Mouse (Mus musculus): Measurements from ENCODE around the gene Hist1h2af. TPM values are rescaled to one million over a fixed set of nuclear protein-coding genes. Genes with fewer than 3 reads are reported as not detected.
"Not testable (repeated sequence)": the region's sequence is repeated elsewhere in the genome, so short reads cannot be mapped to it uniquely, and the experiment has no call there.

Hist1h2af gene
- polyA plus RNA-seq, 1 experiment from 2014 or later, result 16.3 TPM

- Histone ChIP-seq H3K9ac (replicated peaks) (peak overlapping the region; percentile 32; the same call in 1 of the 2 replicates), H3K9me3 (no peaks in the 10 kb centered on the region), H3K27me3 (no peaks in the 10 kb centered on the region), H3K27ac (peak overlapping the region; percentile 31; the same call in 1 of the 2 replicates), H3K4me2 (peak overlapping the region; percentile 57), H3K4me1 (replicated peaks) (peaks cover 12% of the 10 kb centered on the region; the same call in 1 of the 2 replicates), H3K36me3 (no peaks in the 10 kb centered on the region), H3K4me3 (replicated peaks) (peak overlapping the region; percentile 39)
- no peak for ATAC-seq (ENCODE audit: insufficient number of reproducible peaks, insufficient read depth, low FRiP score, low TSS enrichment, low read depth)
- WGBS, result under 1% methylated on average over 17 of the region's 17 CpGs
These were observed 7.4 kb upstream of the Hist1h2af start for GRCm38 (mm10) chr13:23526312-23526711.

- peaks cover 25% of the 10 kb centered on the region for H3K4me1 ChIP-seq (replicated peaks)
- H3K4me3 ChIP-seq (replicated peaks), result peak overlapping the region; percentile 12
- no peaks in the 10 kb centered on the region for H3K27me3 ChIP-seq
- H3K36me3 ChIP-seq, result no peaks in the 10 kb centered on the region
- peak overlapping the region; percentile 69 for H3K4me2 ChIP-seq
- H3K9me3 ChIP-seq, result no peaks in the 10 kb centered on the region
- ATAC-seq (ENCODE audit: insufficient number of reproducible peaks, insufficient read depth, low FRiP score, low TSS enrichment, low read depth), result no peak
- H3K27ac ChIP-seq, result 0 out of 2 replicates have a peak overlapping the region, but pooled peaks have one; percentile 7
- 69% methylated on average over 5 of the region's 5 CpGs for WGBS
- no peak overlapping the region for H3K9ac ChIP-seq (replicated peaks)
These were observed 4.7 kb upstream of the Hist1h2af start for GRCm38 (mm10) chr13:23529005-23529404.

- ATAC-seq (ENCODE audit: insufficient number of reproducible peaks, insufficient read depth, low FRiP score, low TSS enrichment, low read depth), result no peak
- peak overlapping the region; percentile 50 for H3K4me3 ChIP-seq (replicated peaks)
- no peaks in the 10 kb centered on the region for H3K9me3 ChIP-seq
- peaks cover 28% of the 10 kb centered on the region for H3K4me1 ChIP-seq (replicated peaks)
- H3K4me2 ChIP-seq, result peak overlapping the region; percentile 69
- H3K9ac ChIP-seq (replicated peaks), result peak overlapping the region; percentile 82
- H3K27me3 ChIP-seq, result no peaks in the 10 kb centered on the region
- 25% methylated on average over 2 of the region's 2 CpGs for WGBS
- peak overlapping the region; percentile 98 for H3K27ac ChIP-seq
- no peaks in the 10 kb centered on the region for H3K36me3 ChIP-seq
These were observed 4.1 kb upstream of the Hist1h2af start for GRCm38 (mm10) chr13:23529480-23530165.

- under 1% methylated on average over 20 of the region's 20 CpGs for WGBS
- Histone ChIP-seq H3K4me1 (replicated peaks) (peaks cover 29% of the 10 kb centered on the region), H3K9me3 (no peaks in the 10 kb centered on the region), H3K9ac (replicated peaks) (peak overlapping the region; percentile 82), H3K27me3 (no peaks in the 10 kb centered on the region), H3K27ac (peak overlapping the region; percentile 98), H3K4me2 (peak overlapping the region; percentile 69), H3K4me3 (replicated peaks) (peak overlapping the region; percentile 50), H3K36me3 (no peaks in the 10 kb centered on the region)
- no peak for ATAC-seq (ENCODE audit: insufficient number of reproducible peaks, insufficient read depth, low FRiP score, low TSS enrichment, low read depth)
These were observed 3.4 kb upstream of the Hist1h2af start for GRCm38 (mm10) chr13:23530181-23530900.

GRCm38 (mm10) chr13:23530901-23531875 lies 2.5 kb upstream of the Hist1h2af start, which contains the start of gene Hist1h4h:
TSS of gene Hist1h4h (plus strand) at chr13:23531050.
- no peaks in the 10 kb centered on the region for H3K36me3 ChIP-seq
- under 1% methylated on average over 65 of the region's 70 CpGs for WGBS
- ATAC-seq (ENCODE audit: insufficient number of reproducible peaks, insufficient read depth, low FRiP score, low TSS enrichment, low read depth), result peak; percentile 78
- H3K4me1 ChIP-seq (replicated peaks), result peaks cover 27% of the 10 kb centered on the region
- H3K9me3 ChIP-seq, result no peaks in the 10 kb centered on the region
- peak within 1 kb of the TSS; percentile 50 for H3K4me3 ChIP-seq (replicated peaks)
- peak within 1 kb of the TSS; percentile 69 for H3K4me2 ChIP-seq
- H3K27ac ChIP-seq, result peak within 1 kb of the TSS; percentile 98
- no peaks in the 10 kb centered on the region for H3K27me3 ChIP-seq
- peak within 1 kb of the TSS; percentile 82 for H3K9ac ChIP-seq (replicated peaks)

- WGBS, result 21% methylated on average over 9 of the region's 9 CpGs
- no peaks in the 10 kb centered on the region for H3K27me3 ChIP-seq
- H3K36me3 ChIP-seq, result no peaks in the 10 kb centered on the region
- H3K4me2 ChIP-seq, result peak overlapping the region; percentile 69
- ATAC-seq (ENCODE audit: insufficient number of reproducible peaks, insufficient read depth, low FRiP score, low TSS enrichment, low read depth), result no peak
- no peaks in the 10 kb centered on the region for H3K9me3 ChIP-seq
- H3K4me1 ChIP-seq (replicated peaks), result peaks cover 36% of the 10 kb centered on the region
- H3K27ac ChIP-seq, result peak overlapping the region; percentile 98
- peak overlapping the region; percentile 50 for H3K4me3 ChIP-seq (replicated peaks)
- H3K9ac ChIP-seq (replicated peaks), result peak overlapping the region; percentile 82
These were observed 1.2 kb upstream of the Hist1h2af start for GRCm38 (mm10) chr13:23532262-23533075.

- H3K27ac ChIP-seq, result peak overlapping the region; percentile 98
- under 1% methylated on average over 15 of the region's 15 CpGs for WGBS
- no peaks in the 10 kb centered on the region for H3K9me3 ChIP-seq
- H3K36me3 ChIP-seq, result no peaks in the 10 kb centered on the region
- H3K4me2 ChIP-seq, result peak overlapping the region; percentile 69
- H3K9ac ChIP-seq (replicated peaks), result peak overlapping the region; percentile 66
- peak overlapping the region; percentile 50 for H3K4me3 ChIP-seq (replicated peaks)
- peaks cover 38% of the 10 kb centered on the region for H3K4me1 ChIP-seq (replicated peaks)
- ATAC-seq (ENCODE audit: insufficient number of reproducible peaks, insufficient read depth, low FRiP score, low TSS enrichment, low read depth), result peak; percentile 0; the same call in 1 of the 2 replicates
- no peaks in the 10 kb centered on the region for H3K27me3 ChIP-seq
These were observed 844 bp downstream of the Hist1h2af start for GRCm38 (mm10) chr13:23534368-23535131.

GRCm38 (mm10) chr13:23535137-23536075 lies 1.7 kb downstream of the Hist1h2af start, which contains the start of gene Hist1h3g:
TSS of gene Hist1h3g (plus strand) at chr13:23535422.
- peak within 1 kb of the TSS; percentile 50 for H3K4me3 ChIP-seq (replicated peaks)
- H3K27me3 ChIP-seq, H3K36me3 ChIP-seq, H3K9me3 ChIP-seq: not testable (repeated sequence)
- H3K4me1 ChIP-seq (replicated peaks), result peaks cover 38% of the 10 kb centered on the region
- H3K9ac ChIP-seq (replicated peaks), result peak within 1 kb of the TSS; percentile 72
- peak; percentile 94 for ATAC-seq (ENCODE audit: insufficient number of reproducible peaks, insufficient read depth, low FRiP score, low TSS enrichment, low read depth)
- under 1% methylated on average over 34 of the region's 62 CpGs for whole genome bisulfite sequencing
- peak within 1 kb of the TSS; percentile 98 for H3K27ac ChIP-seq
- peak within 1 kb of the TSS; percentile 69 for H3K4me2 ChIP-seq
